Mouse (Mus musculus): Measurements from ENCODE around the gene Tmem41a. TPM values are rescaled to one million over a fixed set of nuclear protein-coding genes. Genes with fewer than 3 reads are reported as not detected.

Gene Tmem41a
- total RNA-seq, 2 experiments from 2014 or later: 3.0 to 8.0 TPM

GRCm38 (mm10) chr16:21905996-21906395, 41.4 kb downstream of the Tmem41a start:
- ATAC-seq (ENCODE audit: poor library complexity, severe bottlenecking): no peak

- no peak for ATAC-seq (ENCODE audit: poor library complexity, severe bottlenecking)
Measured at GRCm38 (mm10) chr16:21904636-21905035, 42.7 kb downstream of the Tmem41a start.

- ATAC-seq (ENCODE audit: poor library complexity, severe bottlenecking): no peak
Measured at GRCm38 (mm10) chr16:21901286-21901685, 46.1 kb downstream of the Tmem41a start.

- no peak for ATAC-seq (ENCODE audit: poor library complexity, severe bottlenecking)
Measured at GRCm38 (mm10) chr16:21893890-21894289, 53.5 kb downstream of the Tmem41a start.

GRCm38 (mm10) chr16:21887601-21888000, 59.8 kb downstream of the Tmem41a start:
- no peak for ATAC-seq (ENCODE audit: poor library complexity, severe bottlenecking)

Other genes with a start within 250 kb of the Tmem41a start
- 1.3 TPM in 2 replicates for gene Ehhadh, start 159.7 kb downstream of the Tmem41a start, total RNA-seq (2015)
- 0.81 and 1.6 TPM in 2 replicates for gene Ehhadh, start 159.7 kb downstream of the Tmem41a start, total RNA-seq (2017)
- gene Map3k13, start 153.2 kb downstream of the Tmem41a start, total RNA-seq (2015): 0.04 TPM in 1 of 2 replicates, not detected in the other
- gene Map3k13, start 153.2 kb downstream of the Tmem41a start, total RNA-seq (2017): 0.08 TPM in 1 of 2 replicates, not detected in the other
- gene Liph, start 48.1 kb upstream of the Tmem41a start, total RNA-seq (2015): not detected in 2 replicates
- gene Liph, start 48.1 kb upstream of the Tmem41a start, total RNA-seq (2017): 0.84 TPM in 1 of 2 replicates, not detected in the other
- gene Senp2, start 61.9 kb upstream of the Tmem41a start, total RNA-seq (2015): 47.3 and 52.5 TPM in 2 replicates
- gene Senp2, start 61.9 kb upstream of the Tmem41a start, total RNA-seq (2017): 45.5 and 53.5 TPM in 2 replicates
- 0.32 and 0.49 TPM in 2 replicates for gene Igf2bp2, start 215.7 kb upstream of the Tmem41a start, total RNA-seq (2015)
- gene Igf2bp2, start 215.7 kb upstream of the Tmem41a start, total RNA-seq (2017): 0.45 and 0.99 TPM in 2 replicates